Mouse (Mus musculus): ENCODE measurements at regions not wholly inside any gene's neighbourhood (a gene's known extent, or its start where the extent isn't known, plus 50 kb on each side); places are given as distances from the start of the nearest gene placed in this dataset.
A peak's percentile ranks its signal among the peaks of the same experiment; 100 is the strongest.

- H3K9ac ChIP-seq = no peak overlapping the region
- H3K4me1 ChIP-seq (replicated peaks) = peaks cover 5% of the 10 kb centered on the region; the same call in 1 of the 2 replicates
- no peak overlapping the region for H3K27ac ChIP-seq
- no peaks in the 10 kb centered on the region for H3K36me3 ChIP-seq
- no peaks in the 10 kb centered on the region for H3K27me3 ChIP-seq
- H3K9me3 ChIP-seq (replicated peaks) = no peaks in the 10 kb centered on the region
- no peak overlapping the region for H3K4me2 ChIP-seq
- DNase-seq (no peak), ATAC-seq (ENCODE audit: low read depth) (no peak)
- WGBS (ENCODE audit: insufficient replicate concordance) = 68% methylated on average over 7 of the region's 7 CpGs
- H3K4me3 ChIP-seq (replicated peaks) = no peak overlapping the region
Observed at GRCm38 (mm10) chr1:119221012-119221411, 167.6 kb upstream of the Gli2 start.

- Histone ChIP-seq H3K27me3 (no peaks in the 10 kb centered on the region), H3K9ac (no peak overlapping the region), H3K4me3 (replicated peaks) (no peak overlapping the region), H3K27ac (no peak overlapping the region), H3K4me2 (no peak overlapping the region), H3K9me3 (replicated peaks) (no peaks in the 10 kb centered on the region), H3K4me1 (replicated peaks) (peaks cover 5% of the 10 kb centered on the region; the same call in 1 of the 2 replicates), H3K36me3 (no peaks in the 10 kb centered on the region)
- WGBS (ENCODE audit: insufficient replicate concordance) = 53% methylated on average over 10 of the region's 10 CpGs
- no peak for ATAC-seq (ENCODE audit: low read depth)
- no peak for DNase-seq
Observed at GRCm38 (mm10) chr1:119219817-119220216, 166.4 kb upstream of the Gli2 start.

- Histone ChIP-seq H3K27me3 (no peaks in the 10 kb centered on the region), H3K36me3 (no peaks in the 10 kb centered on the region), H3K9me3 (replicated peaks) (no peaks in the 10 kb centered on the region), H3K9ac (no peak overlapping the region), H3K4me1 (replicated peaks) (peaks cover 5% of the 10 kb centered on the region; the same call in 1 of the 2 replicates), H3K4me2 (no peak overlapping the region), H3K27ac (no peak overlapping the region), H3K4me3 (replicated peaks) (no peak overlapping the region)
- DNase-seq = no peak
- peak; percentile 62 for ATAC-seq (ENCODE audit: low read depth)
- WGBS (ENCODE audit: insufficient replicate concordance) = 30% methylated on average over 4 of the region's 4 CpGs
Observed at GRCm38 (mm10) chr1:119217387-119217786, 164.0 kb upstream of the Gli2 start.

GRCm38 (mm10) chr1:119209607-119210007 lies 156.2 kb upstream of the Gli2 start:
- Histone ChIP-seq H3K4me2 (no peak overlapping the region), H3K4me1 (replicated peaks) (no peaks in the 10 kb centered on the region), H3K9me3 (replicated peaks) (no peaks in the 10 kb centered on the region), H3K9ac (no peak overlapping the region), H3K4me3 (replicated peaks) (no peak overlapping the region), H3K36me3 (no peaks in the 10 kb centered on the region), H3K27ac (no peak overlapping the region), H3K27me3 (no peaks in the 10 kb centered on the region)
- 27% methylated on average over 7 of the region's 7 CpGs for WGBS (ENCODE audit: insufficient replicate concordance)
- no peak for DNase-seq
- no peak for ATAC-seq (ENCODE audit: low read depth)

- Histone ChIP-seq H3K36me3 (no peaks in the 10 kb centered on the region), H3K4me2 (no peak overlapping the region), H3K27ac (no peak overlapping the region), H3K9ac (no peak overlapping the region), H3K27me3 (no peaks in the 10 kb centered on the region), H3K4me3 (replicated peaks) (no peak overlapping the region), H3K9me3 (replicated peaks) (no peaks in the 10 kb centered on the region), H3K4me1 (replicated peaks) (peaks cover 3% of the 10 kb centered on the region; the same call in 1 of the 2 replicates)
- 51% methylated on average over 6 of the region's 6 CpGs for WGBS (ENCODE audit: insufficient replicate concordance)
- DNase-seq = no peak
- no peak for ATAC-seq (ENCODE audit: low read depth)
Observed at GRCm38 (mm10) chr1:119202456-119202855, 149.0 kb upstream of the Gli2 start.

GRCm38 (mm10) chr1:119197415-119197700 lies 143.9 kb upstream of the Gli2 start:
- H3K36me3 ChIP-seq = no peaks in the 10 kb centered on the region
- no peak overlapping the region for H3K4me2 ChIP-seq
- ATAC-seq (ENCODE audit: low read depth) (no peak), DNase-seq (no peak)
- H3K9ac ChIP-seq = no peak overlapping the region
- H3K4me1 ChIP-seq (replicated peaks) = peaks cover 9% of the 10 kb centered on the region; the same call in 1 of the 2 replicates
- H3K27ac ChIP-seq = no peak overlapping the region
- WGBS (ENCODE audit: insufficient replicate concordance) = 62% methylated on average over 7 of the region's 7 CpGs
- no peak overlapping the region for H3K4me3 ChIP-seq (replicated peaks)
- no peaks in the 10 kb centered on the region for H3K9me3 ChIP-seq (replicated peaks)
- H3K27me3 ChIP-seq = no peaks in the 10 kb centered on the region

GRCm38 (mm10) chr1:119196674-119197414 lies 143.4 kb upstream of the Gli2 start:
- ATAC-seq (ENCODE audit: low read depth) (peak; percentile 52; the same call in 1 of the 2 replicates), DNase-seq (no peak)
- Histone ChIP-seq H3K9me3 (replicated peaks) (no peaks in the 10 kb centered on the region), H3K36me3 (no peaks in the 10 kb centered on the region), H3K4me3 (replicated peaks) (no peak overlapping the region), H3K27me3 (no peaks in the 10 kb centered on the region), H3K4me2 (no peak overlapping the region), H3K9ac (no peak overlapping the region), H3K27ac (no peak overlapping the region), H3K4me1 (replicated peaks) (peaks cover 9% of the 10 kb centered on the region; the same call in 1 of the 2 replicates)
- 41% methylated on average over 13 of the region's 13 CpGs for WGBS (ENCODE audit: insufficient replicate concordance)

- no peak overlapping the region for H3K4me3 ChIP-seq (replicated peaks)
Observed at GRCm38 (mm10) chr1:119194533-119194932, 141.1 kb upstream of the Gli2 start.

GRCm38 (mm10) chr1:119191177-119191576 lies 137.8 kb upstream of the Gli2 start:
- ATAC-seq (ENCODE audit: low read depth) = no peak
- H3K27ac ChIP-seq = no peak overlapping the region
- no peak overlapping the region for H3K4me3 ChIP-seq (replicated peaks)
- H3K27me3 ChIP-seq = peaks cover 20% of the 10 kb centered on the region
- no peaks in the 10 kb centered on the region for H3K9me3 ChIP-seq (replicated peaks)
- H3K4me2 ChIP-seq = no peak overlapping the region
- H3K4me1 ChIP-seq (replicated peaks) = peaks cover 1% of the 10 kb centered on the region; the same call in 1 of the 2 replicates
- no peaks in the 10 kb centered on the region for H3K36me3 ChIP-seq
- H3K9ac ChIP-seq = no peak overlapping the region
- WGBS (ENCODE audit: insufficient replicate concordance) = 43% methylated on average over 2 of the region's 2 CpGs
- no peak for DNase-seq

More at GRCm38 (mm10) chr1:119194533-119194932, 141.1 kb upstream of the Gli2 start:
- Histone ChIP-seq H3K4me2 (no peak overlapping the region), H3K4me1 (replicated peaks) (peaks cover 9% of the 10 kb centered on the region; the same call in 1 of the 2 replicates), H3K9ac (no peak overlapping the region), H3K9me3 (replicated peaks) (no peaks in the 10 kb centered on the region), H3K27ac (no peak overlapping the region), H3K36me3 (no peaks in the 10 kb centered on the region), H3K27me3 (peaks cover 7% of the 10 kb centered on the region; the same call in 1 of the 2 replicates)
- WGBS (ENCODE audit: insufficient replicate concordance) = 53% methylated on average over 6 of the region's 6 CpGs
- ATAC-seq (ENCODE audit: low read depth) = no peak
- no peak for DNase-seq

- Histone ChIP-seq H3K36me3 (no peaks in the 10 kb centered on the region), H3K27ac (no peak overlapping the region), H3K9ac (no peak overlapping the region), H3K27me3 (peaks cover 20% of the 10 kb centered on the region), H3K4me3 (replicated peaks) (no peak overlapping the region), H3K9me3 (replicated peaks) (no peaks in the 10 kb centered on the region), H3K4me1 (replicated peaks) (no peaks in the 10 kb centered on the region), H3K4me2 (peak overlapping the region; percentile 40)
- DNase-seq (no peak), ATAC-seq (ENCODE audit: low read depth) (no peak)
- 3% methylated on average over 23 of the region's 23 CpGs for WGBS (ENCODE audit: insufficient replicate concordance)
Observed at GRCm38 (mm10) chr1:119189461-119190066, 136.1 kb upstream of the Gli2 start.

GRCm38 (mm10) chr1:119187301-119187700 lies 133.9 kb upstream of the Gli2 start:
- H3K4me1 ChIP-seq (replicated peaks) = no peaks in the 10 kb centered on the region
- no peak for ATAC-seq (ENCODE audit: low read depth)
- no peaks in the 10 kb centered on the region for H3K36me3 ChIP-seq
- WGBS (ENCODE audit: insufficient replicate concordance) = 59% methylated on average over 2 of the region's 2 CpGs
- H3K4me2 ChIP-seq = no peak overlapping the region
- H3K27me3 ChIP-seq = peaks cover 20% of the 10 kb centered on the region
- H3K4me3 ChIP-seq (replicated peaks) = no peak overlapping the region
- DNase-seq = no peak
- H3K9ac ChIP-seq = no peak overlapping the region
- H3K9me3 ChIP-seq (replicated peaks) = no peaks in the 10 kb centered on the region
- H3K27ac ChIP-seq = no peak overlapping the region

- 58% methylated on average over 4 of the region's 4 CpGs for WGBS (ENCODE audit: insufficient replicate concordance)
- ATAC-seq (ENCODE audit: low read depth) = no peak
- H3K9ac ChIP-seq = no peak overlapping the region
Observed at GRCm38 (mm10) chr1:119186856-119187255, 133.4 kb upstream of the Gli2 start.

More at GRCm38 (mm10) chr1:119186856-119187255, 133.4 kb upstream of the Gli2 start:
- no peak overlapping the region for H3K4me3 ChIP-seq (replicated peaks)
- DNase-seq = no peak
- no peak overlapping the region for H3K4me2 ChIP-seq
- no peak overlapping the region for H3K27ac ChIP-seq
- no peaks in the 10 kb centered on the region for H3K4me1 ChIP-seq (replicated peaks)
- no peaks in the 10 kb centered on the region for H3K36me3 ChIP-seq
- H3K27me3 ChIP-seq = peaks cover 20% of the 10 kb centered on the region
- H3K9me3 ChIP-seq (replicated peaks) = no peaks in the 10 kb centered on the region

Data from liver, embryonic 13.5 days (tissue).